Mouse (Mus musculus): ENCODE data around the gene Smndc1. TPM values are rescaled to one million over a fixed set of nuclear protein-coding genes. Genes with fewer than 3 reads are reported as not detected.

Gene Smndc1
- polyA plus RNA-seq, 1 experiment from 2014 or later = 40.7 TPM

GRCm38 (mm10) chr19:53359160-53360033, 31.0 kb downstream of the Smndc1 start:
- no peak overlapping the region for H3K9ac ChIP-seq
- H3K9me3 ChIP-seq = no peaks in the 10 kb centered on the region
- no peaks in the 10 kb centered on the region for H3K27me3 ChIP-seq
- WGBS = 73% methylated on average over 22 of the region's 22 CpGs
- H3K4me3 ChIP-seq = no peak overlapping the region
- no peak overlapping the region for H3K27ac ChIP-seq
- H3K4me2 ChIP-seq (replicated peaks) = no peak overlapping the region
- H3K36me3 ChIP-seq = no peaks in the 10 kb centered on the region
- peaks cover 22% of the 10 kb centered on the region for H3K4me1 ChIP-seq
- no peak for ATAC-seq (ENCODE audit: insufficient number of reproducible peaks, insufficient read depth, low FRiP score, low TSS enrichment)

- Histone ChIP-seq H3K9me3 (no peaks in the 10 kb centered on the region), H3K4me2 (replicated peaks) (no peak overlapping the region), H3K27me3 (no peaks in the 10 kb centered on the region), H3K4me3 (no peak overlapping the region), H3K27ac (no peak overlapping the region), H3K4me1 (peaks cover 11% of the 10 kb centered on the region), H3K36me3 (0 out of 2 replicates have a peak, but pooled peaks cover 10% of the 10 kb centered on the region), H3K9ac (no peak overlapping the region)
- no peak for ATAC-seq (ENCODE audit: insufficient number of reproducible peaks, insufficient read depth, low FRiP score, low TSS enrichment)
- 89% methylated on average over 16 of the region's 16 CpGs for WGBS
These were observed 35.3 kb downstream of the Smndc1 start for GRCm38 (mm10) chr19:53355065-53355464.

- no peak overlapping the region for H3K27ac ChIP-seq
- H3K36me3 ChIP-seq = 0 out of 2 replicates have a peak, but pooled peaks cover 10% of the 10 kb centered on the region
- no peak overlapping the region for H3K4me3 ChIP-seq
- peaks cover 5% of the 10 kb centered on the region for H3K4me1 ChIP-seq
- WGBS = 77% methylated on average over 7 of the region's 7 CpGs
- no peaks in the 10 kb centered on the region for H3K27me3 ChIP-seq
- no peak for ATAC-seq (ENCODE audit: insufficient number of reproducible peaks, insufficient read depth, low FRiP score, low TSS enrichment)
- no peak overlapping the region for H3K9ac ChIP-seq
- no peak overlapping the region for H3K4me2 ChIP-seq (replicated peaks)
- no peaks in the 10 kb centered on the region for H3K9me3 ChIP-seq
These were observed 35.9 kb downstream of the Smndc1 start for GRCm38 (mm10) chr19:53354271-53355000.

- H3K4me3 ChIP-seq = no peak overlapping the region
- peaks cover under 1% of the 10 kb centered on the region; the same call in 1 of the 2 replicates for H3K4me1 ChIP-seq
- no peaks in the 10 kb centered on the region for H3K9me3 ChIP-seq
- no peak overlapping the region for H3K4me2 ChIP-seq (replicated peaks)
- WGBS = 94% methylated on average over 7 of the region's 7 CpGs
- no peak for ATAC-seq (ENCODE audit: insufficient number of reproducible peaks, insufficient read depth, low FRiP score, low TSS enrichment)
- no peak overlapping the region for H3K9ac ChIP-seq
- H3K27ac ChIP-seq = no peak overlapping the region
- H3K27me3 ChIP-seq = no peaks in the 10 kb centered on the region
- H3K36me3 ChIP-seq = 0 out of 2 replicates have a peak, but pooled peaks cover 10% of the 10 kb centered on the region
These were observed 36.5 kb downstream of the Smndc1 start for GRCm38 (mm10) chr19:53353864-53354263.

- Histone ChIP-seq H3K4me1 (peaks cover 18% of the 10 kb centered on the region; the same call in 1 of the 2 replicates), H3K4me2 (replicated peaks) (no peak overlapping the region), H3K9ac (no peak overlapping the region), H3K27ac (no peak overlapping the region), H3K9me3 (no peaks in the 10 kb centered on the region), H3K27me3 (no peaks in the 10 kb centered on the region), H3K4me3 (no peak overlapping the region), H3K36me3 (0 out of 2 replicates have a peak, but pooled peaks cover 4% of the 10 kb centered on the region)
- no peak for ATAC-seq (ENCODE audit: insufficient number of reproducible peaks, insufficient read depth, low FRiP score, low TSS enrichment)
- WGBS = 50% methylated on average over 14 of the region's 14 CpGs
These were observed 44.6 kb downstream of the Smndc1 start for GRCm38 (mm10) chr19:53345766-53346165.

- 87% methylated on average over 16 of the region's 16 CpGs for WGBS
- Histone ChIP-seq H3K4me3 (no peak overlapping the region), H3K36me3 (0 out of 2 replicates have a peak, but pooled peaks cover 4% of the 10 kb centered on the region), H3K9me3 (no peaks in the 10 kb centered on the region), H3K4me2 (replicated peaks) (no peak overlapping the region), H3K4me1 (peaks cover 27% of the 10 kb centered on the region; the same call in 1 of the 2 replicates), H3K27ac (no peak overlapping the region), H3K9ac (no peak overlapping the region), H3K27me3 (no peaks in the 10 kb centered on the region)
- no peak for ATAC-seq (ENCODE audit: insufficient number of reproducible peaks, insufficient read depth, low FRiP score, low TSS enrichment)
These were observed 46.3 kb downstream of the Smndc1 start for GRCm38 (mm10) chr19:53344062-53344461.

GRCm38 (mm10) chr19:53343174-53343881, 47.0 kb downstream of the Smndc1 start:
- no peaks in the 10 kb centered on the region for H3K27me3 ChIP-seq
- H3K4me2 ChIP-seq (replicated peaks) = no peak overlapping the region
- H3K4me3 ChIP-seq = no peak overlapping the region
- H3K9ac ChIP-seq = no peak overlapping the region
- no peak overlapping the region for H3K27ac ChIP-seq
- H3K36me3 ChIP-seq = peaks cover 7% of the 10 kb centered on the region; the same call in 1 of the 2 replicates
- no peaks in the 10 kb centered on the region for H3K9me3 ChIP-seq
- H3K4me1 ChIP-seq = peaks cover 27% of the 10 kb centered on the region; the same call in 1 of the 2 replicates
- no peak for ATAC-seq (ENCODE audit: insufficient number of reproducible peaks, insufficient read depth, low FRiP score, low TSS enrichment)
- 86% methylated on average over 13 of the region's 13 CpGs for WGBS

- Histone ChIP-seq H3K4me2 (replicated peaks) (no peak overlapping the region), H3K36me3 (peaks cover 14% of the 10 kb centered on the region), H3K27ac (no peak overlapping the region), H3K27me3 (no peaks in the 10 kb centered on the region), H3K4me3 (no peak overlapping the region), H3K9ac (no peak overlapping the region), H3K4me1 (peaks cover 22% of the 10 kb centered on the region; the same call in 1 of the 2 replicates), H3K9me3 (no peaks in the 10 kb centered on the region)
- no peak for ATAC-seq (ENCODE audit: insufficient number of reproducible peaks, insufficient read depth, low FRiP score, low TSS enrichment)
- WGBS = 20% methylated on average over 6 of the region's 6 CpGs
These were observed 50.0 kb downstream of the Smndc1 start for GRCm38 (mm10) chr19:53340423-53340822.

GRCm38 (mm10) chr19:53335241-53335640, 55.1 kb downstream of the Smndc1 start:
- H3K4me1 ChIP-seq = peaks cover 8% of the 10 kb centered on the region; the same call in 1 of the 2 replicates
- WGBS = 95% methylated on average over 9 of the region's 9 CpGs
- H3K4me3 ChIP-seq = no peak overlapping the region
- H3K4me2 ChIP-seq (replicated peaks) = no peak overlapping the region
- H3K27ac ChIP-seq = no peak overlapping the region
- no peaks in the 10 kb centered on the region for H3K27me3 ChIP-seq
- no peaks in the 10 kb centered on the region for H3K9me3 ChIP-seq
- no peak overlapping the region for H3K9ac ChIP-seq
- no peak for ATAC-seq (ENCODE audit: insufficient number of reproducible peaks, insufficient read depth, low FRiP score, low TSS enrichment)
- H3K36me3 ChIP-seq = peaks cover 33% of the 10 kb centered on the region

- WGBS = 95% methylated on average over 6 of the region's 6 CpGs
- H3K9ac ChIP-seq = no peak overlapping the region
- H3K27me3 ChIP-seq = no peaks in the 10 kb centered on the region
- no peaks in the 10 kb centered on the region for H3K9me3 ChIP-seq
- ATAC-seq (ENCODE audit: insufficient number of reproducible peaks, insufficient read depth, low FRiP score, low TSS enrichment) = no peak
- no peak overlapping the region for H3K27ac ChIP-seq
- H3K36me3 ChIP-seq = peaks cover 31% of the 10 kb centered on the region
- 0 out of 2 replicates have a peak, but pooled peaks cover 4% of the 10 kb centered on the region for H3K4me1 ChIP-seq
- no peak overlapping the region for H3K4me2 ChIP-seq (replicated peaks)
- H3K4me3 ChIP-seq = no peak overlapping the region
These were observed 56.6 kb downstream of the Smndc1 start for GRCm38 (mm10) chr19:53333730-53334129.

- Histone ChIP-seq H3K27ac (no peak overlapping the region), H3K4me2 (replicated peaks) (no peak overlapping the region), H3K9me3 (no peaks in the 10 kb centered on the region), H3K27me3 (no peaks in the 10 kb centered on the region), H3K4me1 (0 out of 2 replicates have a peak, but pooled peaks cover 4% of the 10 kb centered on the region), H3K4me3 (no peak overlapping the region), H3K36me3 (peaks cover 20% of the 10 kb centered on the region), H3K9ac (no peak overlapping the region)
- WGBS = 91% methylated on average over 21 of the region's 21 CpGs
- ATAC-seq (ENCODE audit: insufficient number of reproducible peaks, insufficient read depth, low FRiP score, low TSS enrichment) = no peak
These were observed 58.4 kb downstream of the Smndc1 start for GRCm38 (mm10) chr19:53331882-53332500.

All from embryonic facial prominence, embryonic 12.5 days (tissue).